Mouse (Mus musculus): ENCODE data around the gene Pou3f3. TPM values are rescaled to one million over a fixed set of nuclear protein-coding genes. Genes with fewer than 3 reads are reported as not detected.

Pou3f3 gene
- polyA plus RNA-seq, 2 experiments: 0.01 TPM; not detected in 1

GRCm38 (mm10) chr1:42694290-42694664, 1.3 kb upstream of the Pou3f3 start:
- H3K4me2 ChIP-seq (ENCODE audit: low read depth): peak overlapping the region; percentile 36
- no peaks in the 10 kb centered on the region for H3K36me3 ChIP-seq (replicated peaks; ENCODE audit: control insufficient read depth, insufficient read depth, low read depth)
- no peak for TF ChIP-seq CTCF (IDR thresholded peaks at IDR 0.05; ENCODE audit: low read depth)
- no peak for TF ChIP-seq EP300 (IDR thresholded peaks at IDR 0.05; ENCODE audit: low read depth)
- H3K4me1 ChIP-seq (replicated peaks; ENCODE audit: control insufficient read depth in 2 of 2, insufficient read depth in 2 of 2, low read length in 1 of 2): no peaks in the 10 kb centered on the region
- peaks cover 95% of the 10 kb centered on the region for H3K27me3 ChIP-seq (ENCODE audit: control insufficient read depth, insufficient read depth, low read length)
- DNase-seq (ENCODE audit: low read depth in 3 of 3, low spot score in 3 of 3) (no peak), ATAC-seq (ENCODE audit: insufficient read depth) (no peak)
- no peak overlapping the region for H3K27ac ChIP-seq
- WGBS (ENCODE audit: insufficient replicate concordance): under 1% methylated on average over 26 of the region's 26 CpGs
- H3K9ac ChIP-seq (replicated peaks): no peak overlapping the region
- H3K9me3 ChIP-seq (ENCODE audit: control insufficient read depth, low read length): no peaks in the 10 kb centered on the region
- H3K4me3 ChIP-seq (ENCODE audit: insufficient read depth in 1 of 2, low read depth in 2 of 2, low read length in 2 of 2): 0 out of 4 replicates have a peak overlapping the region, but pooled peaks of 1 of the 2 experiments have one; percentile 8

- Histone ChIP-seq H3K9me3 (ENCODE audit: control insufficient read depth, low read length) (no peaks in the 10 kb centered on the region), H3K4me2 (ENCODE audit: low read depth) (peak overlapping the region; percentile 36), H3K9ac (replicated peaks) (no peak overlapping the region), H3K27ac (no peak overlapping the region), H3K4me3 (ENCODE audit: insufficient read depth in 1 of 2, low read depth in 2 of 2, low read length in 2 of 2) (peak overlapping the region in 1 of 2 experiments; percentile 15; a peak in 1 of 4 replicates), H3K36me3 (replicated peaks; ENCODE audit: control insufficient read depth, insufficient read depth, low read depth) (no peaks in the 10 kb centered on the region), H3K27me3 (ENCODE audit: control insufficient read depth, insufficient read depth, low read length) (peaks cover 94% of the 10 kb centered on the region), H3K4me1 (replicated peaks; ENCODE audit: control insufficient read depth in 2 of 2, insufficient read depth in 2 of 2, low read length in 1 of 2) (no peaks in the 10 kb centered on the region)
- DNase-seq (ENCODE audit: low read depth in 3 of 3, low spot score in 3 of 3): no peak
- TF ChIP-seq EP300 (IDR thresholded peaks at IDR 0.05; ENCODE audit: low read depth): no peak
- no peak for TF ChIP-seq CTCF (IDR thresholded peaks at IDR 0.05; ENCODE audit: low read depth)
- ATAC-seq (ENCODE audit: insufficient read depth): no peak
- WGBS (ENCODE audit: insufficient replicate concordance): under 1% methylated on average over 56 of the region's 60 CpGs
Observed at GRCm38 (mm10) chr1:42694665-42695577, 647 bp upstream of the Pou3f3 start.

- H3K4me2 ChIP-seq (ENCODE audit: low read depth): peak overlapping the region; percentile 47
- no peak overlapping the region for H3K27ac ChIP-seq
- no peaks in the 10 kb centered on the region for H3K4me1 ChIP-seq (replicated peaks; ENCODE audit: control insufficient read depth in 2 of 2, insufficient read depth in 2 of 2, low read length in 1 of 2)
- peak overlapping the region in 1 of 2 experiments; percentile 30; a peak in 2 of 4 replicates for H3K4me3 ChIP-seq (ENCODE audit: insufficient read depth in 1 of 2, low read depth in 2 of 2, low read length in 2 of 2)
- no peak for DNase-seq (ENCODE audit: low read depth in 3 of 3, low spot score in 3 of 3)
- WGBS (ENCODE audit: insufficient replicate concordance): under 1% methylated on average over 43 of the region's 62 CpGs
- no peaks in the 10 kb centered on the region for H3K36me3 ChIP-seq (replicated peaks; ENCODE audit: control insufficient read depth, insufficient read depth, low read depth)
- no peaks in the 10 kb centered on the region for H3K9me3 ChIP-seq (ENCODE audit: control insufficient read depth, low read length)
- no peak for ATAC-seq (ENCODE audit: insufficient read depth)
- TF ChIP-seq EP300 (IDR thresholded peaks at IDR 0.05; ENCODE audit: low read depth) (no peak), CTCF (IDR thresholded peaks at IDR 0.05; ENCODE audit: low read depth) (no peak)
- H3K27me3 ChIP-seq (ENCODE audit: control insufficient read depth, insufficient read depth, low read length): peaks cover 96% of the 10 kb centered on the region
- no peak overlapping the region for H3K9ac ChIP-seq (replicated peaks)
Observed at GRCm38 (mm10) chr1:42696371-42697031, 933 bp downstream of the Pou3f3 start.

GRCm38 (mm10) chr1:42697321-42697755, 1.8 kb downstream of the Pou3f3 start:
- DNase-seq (ENCODE audit: low read depth in 3 of 3, low spot score in 3 of 3) (no peak), ATAC-seq (ENCODE audit: insufficient read depth) (no peak)
- Histone ChIP-seq H3K27me3 (ENCODE audit: control insufficient read depth, insufficient read depth, low read length) (peaks cover 96% of the 10 kb centered on the region), H3K4me3 (ENCODE audit: insufficient read depth in 1 of 2, low read depth in 2 of 2, low read length in 2 of 2) (peak overlapping the region in 1 of 2 experiments; percentile 30; a peak in 2 of 4 replicates), H3K27ac (no peak overlapping the region), H3K4me1 (replicated peaks; ENCODE audit: control insufficient read depth in 2 of 2, insufficient read depth in 2 of 2, low read length in 1 of 2) (no peaks in the 10 kb centered on the region), H3K9me3 (ENCODE audit: control insufficient read depth, low read length) (no peaks in the 10 kb centered on the region), H3K4me2 (ENCODE audit: low read depth) (peak overlapping the region; percentile 47), H3K9ac (replicated peaks) (no peak overlapping the region), H3K36me3 (replicated peaks; ENCODE audit: control insufficient read depth, insufficient read depth, low read depth) (no peaks in the 10 kb centered on the region)
- TF ChIP-seq EP300 (IDR thresholded peaks at IDR 0.05; ENCODE audit: low read depth): no peak
- no peak for TF ChIP-seq CTCF (IDR thresholded peaks at IDR 0.05; ENCODE audit: low read depth)
- WGBS (ENCODE audit: insufficient replicate concordance): 2% methylated on average over 34 of the region's 58 CpGs

Data from liver, embryonic 14.5 days (tissue).